Mouse (Mus musculus) cerebellum, adult 11 months (tissue): ENCODE data around the gene Serinc3.

Experiments
- DNase-seq: peaks from one replicate; pipeline ENCODE4 v3.0.0; 2022

The Serinc3 gene

GRCm38 (mm10) chr2:163592084-163592483 is 52.8 kb downstream of the Serinc3 start:
- DNase-seq, result no peak

- DNase-seq, result no peak
These were observed 53.9 kb downstream of the Serinc3 start for GRCm38 (mm10) chr2:163590996-163591395.

- DNase-seq, result no peak
These were observed 54.7 kb downstream of the Serinc3 start for GRCm38 (mm10) chr2:163590211-163590610.

GRCm38 (mm10) chr2:163587506-163587905 is 57.4 kb downstream of the Serinc3 start:
- DNase-seq, result no peak

- DNase-seq, result no peak
These were observed 58.3 kb downstream of the Serinc3 start for GRCm38 (mm10) chr2:163586384-163587261.

GRCm38 (mm10) chr2:163584088-163584426 is 60.9 kb downstream of the Serinc3 start:
- no peak for DNase-seq

- DNase-seq, result no peak
These were observed 61.5 kb downstream of the Serinc3 start for GRCm38 (mm10) chr2:163583226-163584087.

- DNase-seq, result no peak
These were observed 64.6 kb downstream of the Serinc3 start for GRCm38 (mm10) chr2:163580069-163580945.

- DNase-seq, result no peak
These were observed 66.9 kb downstream of the Serinc3 start for GRCm38 (mm10) chr2:163577986-163578385.

- DNase-seq, result no peak
These were observed 69.7 kb downstream of the Serinc3 start for GRCm38 (mm10) chr2:163575248-163575647.

- no peak for DNase-seq
These were observed 70.6 kb downstream of the Serinc3 start for GRCm38 (mm10) chr2:163574321-163574720.
